Mouse (Mus musculus): ENCODE measurements around the gene Treh.

Gene Treh

DNA sequence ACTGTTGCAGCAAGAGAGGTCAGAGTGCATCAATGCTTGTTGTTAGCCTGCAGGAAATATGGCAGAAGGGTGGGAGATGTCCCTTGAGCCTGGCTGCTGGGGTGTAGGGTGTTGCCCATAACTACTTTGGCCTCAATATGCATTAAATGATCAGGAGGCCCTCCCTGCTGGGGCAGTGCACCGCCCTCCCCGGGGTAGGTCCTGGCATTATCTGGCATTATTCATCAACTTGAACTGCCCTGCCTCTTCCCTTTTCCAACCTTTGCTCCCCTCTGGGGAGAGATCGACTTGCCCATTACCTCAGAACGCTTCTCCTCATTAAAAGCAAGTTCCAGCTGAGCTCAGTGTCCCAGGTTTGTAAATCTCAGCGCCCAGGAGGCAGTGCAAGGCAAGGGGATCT is 6.5 kb downstream of the Treh start:
- DNase-seq = peak; percentile 40

DNA sequence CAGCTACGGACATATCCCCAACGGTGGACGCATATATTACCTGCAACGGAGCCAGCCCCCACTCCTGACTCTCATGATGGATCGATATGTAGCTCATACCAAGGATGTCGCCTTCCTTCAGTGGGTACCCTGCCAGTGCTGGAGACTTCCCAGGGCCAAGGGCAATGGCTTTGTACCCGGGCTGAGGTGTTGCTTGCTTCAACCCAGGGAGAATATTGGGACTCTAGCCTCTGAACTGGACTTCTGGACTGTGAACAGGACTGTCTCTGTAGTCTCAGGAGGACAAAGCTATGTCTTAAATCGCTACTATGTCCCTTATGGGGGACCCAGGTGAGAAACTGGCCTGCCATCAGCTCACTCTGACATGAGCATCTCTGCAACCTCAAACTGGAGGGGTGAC is 10.0 kb downstream of the Treh start:
- DNase-seq = no peak

DNA sequence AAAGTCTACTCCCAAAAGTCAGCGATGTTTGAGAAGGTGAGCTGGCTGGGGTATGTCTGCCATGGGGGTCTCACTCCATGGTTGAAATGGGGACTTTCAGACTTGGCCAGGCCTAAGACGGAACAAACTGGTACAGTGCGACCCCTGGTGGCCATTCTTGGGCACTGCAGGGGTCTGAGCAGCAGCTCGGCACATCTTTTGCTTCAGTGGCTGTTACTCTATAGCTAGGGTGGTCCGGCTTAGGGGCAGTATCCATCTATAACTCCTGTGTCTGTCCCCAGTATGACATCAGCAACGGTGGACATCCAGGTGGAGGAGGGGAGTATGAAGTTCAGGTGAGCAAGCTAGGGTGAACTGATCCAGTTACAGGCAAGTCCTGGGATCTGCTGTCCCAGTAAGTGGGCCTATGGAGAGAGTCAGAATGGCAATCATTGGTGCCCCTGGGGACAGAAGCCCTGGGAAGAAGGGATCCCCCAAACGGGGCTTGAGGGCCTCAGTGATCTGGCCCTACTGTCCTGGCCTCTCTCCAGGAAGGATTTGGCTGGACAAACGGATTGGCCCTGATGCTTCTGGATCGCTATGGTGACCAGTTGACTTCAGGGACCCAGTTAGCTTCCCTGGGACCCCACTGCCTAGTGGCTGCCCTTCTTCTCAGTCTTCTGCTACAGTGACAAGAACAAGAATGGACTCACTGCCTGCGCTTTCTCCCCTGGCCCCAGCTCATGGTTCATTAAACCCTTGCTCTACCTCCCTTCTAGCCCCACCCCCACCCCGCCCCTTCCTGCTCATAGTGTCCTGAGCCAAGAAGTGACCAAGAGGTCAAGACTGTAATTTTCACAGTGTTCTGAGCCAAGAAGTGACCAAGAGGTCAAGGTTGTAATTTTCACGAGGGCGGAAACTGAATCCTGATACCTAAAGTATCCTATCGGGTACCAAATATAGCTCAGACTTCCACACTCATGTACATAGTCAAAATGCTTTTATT is 12.6 kb downstream of the Treh start:
- peak; percentile 83 for DNase-seq

DNA sequence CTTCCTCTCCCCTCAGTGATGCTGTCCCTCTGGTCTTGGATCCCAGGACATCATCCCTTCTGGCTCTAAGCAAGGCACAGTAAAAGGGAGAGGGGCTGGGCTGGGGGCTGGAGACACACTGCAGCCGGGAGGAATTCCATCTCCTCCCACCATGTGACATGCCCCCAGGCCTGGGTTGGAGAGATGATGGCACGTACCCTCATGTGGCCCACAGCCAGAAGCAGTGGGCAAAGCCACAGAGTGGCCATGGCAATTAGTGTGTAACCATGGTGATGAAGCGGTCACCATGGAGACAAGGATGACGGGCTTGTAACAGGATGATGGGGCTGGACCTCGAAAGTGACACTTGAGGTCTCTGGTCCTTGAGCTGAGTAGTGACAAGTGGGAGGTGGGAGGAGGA is 13.6 kb downstream of the Treh start:
- DNase-seq = no peak

DNA sequence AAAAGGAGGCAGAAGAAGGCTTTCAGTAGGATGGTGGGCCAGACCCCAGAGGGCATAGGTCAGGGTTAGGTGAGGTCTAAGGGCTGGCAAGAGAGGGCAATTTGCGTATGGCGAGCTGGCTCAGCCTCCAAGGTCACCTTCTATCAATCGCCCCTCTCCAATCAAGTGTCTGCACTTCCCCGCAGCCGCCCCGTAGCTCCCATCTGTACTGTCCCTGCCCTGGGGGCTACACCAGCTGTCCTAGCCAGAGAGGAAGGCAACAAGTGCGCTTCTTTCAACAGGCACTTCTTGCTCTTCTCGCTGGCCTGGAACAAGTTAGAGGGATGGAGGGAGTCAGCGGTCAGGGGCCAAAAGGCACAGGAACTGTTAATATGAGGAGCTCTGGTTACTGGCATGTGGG is 15.0 kb downstream of the Treh start:
- no peak for DNase-seq

DNA sequence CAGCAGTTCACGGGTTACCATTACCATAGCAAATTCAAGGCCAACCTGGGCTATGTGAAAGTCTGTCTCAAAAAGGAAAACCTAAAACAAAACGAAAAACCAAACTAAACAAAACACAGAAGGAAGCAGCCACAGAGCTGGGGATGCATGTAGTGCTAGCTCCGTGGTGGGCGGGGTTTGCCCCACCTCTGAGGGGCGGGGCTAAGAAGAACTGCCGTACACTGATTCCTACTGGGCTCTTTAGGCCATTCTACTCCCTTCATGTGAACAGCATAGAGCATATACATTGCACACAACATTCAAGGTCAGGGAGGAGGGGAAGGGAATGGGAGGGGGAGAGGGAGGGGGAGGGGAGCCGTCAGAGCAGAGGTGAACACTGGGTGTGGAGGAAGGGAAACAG is 17.6 kb downstream of the Treh start:
- no peak for DNase-seq

DNA sequence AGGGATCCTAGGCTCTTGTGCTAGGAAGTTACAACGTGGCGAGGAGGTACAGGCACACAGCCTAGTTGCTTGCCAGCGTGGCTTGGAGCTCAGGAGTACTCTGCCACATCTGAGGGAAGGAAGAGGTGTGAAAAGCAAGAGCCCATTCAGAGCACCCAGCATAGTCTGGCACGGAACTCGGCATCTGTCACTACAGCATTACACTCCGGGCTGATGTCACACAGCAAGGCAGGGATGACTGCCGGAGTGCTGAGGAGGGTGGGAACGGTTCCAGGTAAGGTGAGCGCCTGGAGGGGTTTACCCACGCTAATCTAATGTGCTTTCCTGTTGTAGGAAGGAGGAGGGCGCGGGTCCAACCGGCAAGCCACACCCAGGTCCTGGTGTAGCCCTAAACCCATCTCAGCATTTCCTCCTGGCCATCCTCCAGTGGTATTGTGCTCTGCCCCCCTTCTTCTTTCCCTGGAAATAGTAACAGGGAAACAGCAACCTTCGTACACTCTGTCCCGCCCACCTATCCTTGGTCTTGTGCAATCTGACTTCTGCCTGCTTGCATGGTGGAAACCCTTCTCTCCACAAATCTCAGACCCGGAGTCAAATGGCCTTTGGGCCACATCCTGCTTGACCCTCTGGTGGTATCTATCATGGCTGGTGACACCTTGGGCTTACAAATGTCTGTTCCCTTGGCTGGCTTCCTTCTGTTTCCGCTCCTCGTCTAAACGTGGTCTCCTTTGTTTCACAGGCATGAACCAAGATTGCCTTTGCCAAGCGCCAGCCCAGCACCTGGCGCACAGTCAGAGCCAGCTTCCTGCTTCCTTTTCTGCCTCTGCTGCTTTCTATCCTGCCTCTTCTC is 18.9 kb downstream of the Treh start:
- DNase-seq = peak; percentile 85

DNA sequence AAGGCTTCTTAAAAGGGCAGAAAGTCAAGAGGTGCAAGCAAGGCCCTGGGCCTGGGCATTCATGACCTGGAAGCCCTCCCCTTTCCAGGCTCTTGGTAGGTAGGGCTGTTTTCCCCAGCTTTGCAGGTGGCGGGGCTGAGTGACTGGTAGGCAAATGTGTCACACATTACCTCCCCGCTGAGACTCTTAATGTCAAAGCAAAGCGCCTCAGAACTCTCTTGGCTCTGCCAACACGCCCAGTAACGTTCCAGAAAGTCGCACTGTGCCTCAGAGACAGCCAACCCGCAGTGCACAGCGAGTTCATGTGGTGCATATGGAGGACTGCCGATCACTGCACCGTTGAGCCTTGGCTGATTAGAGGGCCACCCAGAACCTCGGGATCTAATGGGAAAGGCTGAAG is 20.0 kb downstream of the Treh start:
- no peak for DNase-seq

DNA sequence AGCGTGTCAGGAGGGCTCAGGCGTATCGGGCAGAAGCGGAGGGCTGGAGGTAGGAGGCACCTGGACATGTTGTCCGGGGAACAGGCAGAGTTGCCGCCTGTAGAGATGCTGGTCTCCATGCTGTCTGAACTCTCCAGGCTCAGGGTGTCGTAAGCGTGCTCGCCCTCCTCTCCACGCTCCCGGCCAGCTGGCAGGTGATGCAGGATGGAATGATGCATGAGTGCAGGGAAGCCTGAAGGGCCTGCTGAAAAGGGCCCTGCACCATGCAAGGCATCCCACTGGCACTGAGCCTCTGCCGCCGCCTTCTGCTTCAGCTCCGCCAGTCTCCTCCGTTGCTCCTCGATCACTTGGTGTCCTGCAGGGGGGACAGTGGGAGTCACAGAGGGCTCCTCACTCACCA is 24.8 kb downstream of the Treh start:
- DNase-seq = no peak

DNA sequence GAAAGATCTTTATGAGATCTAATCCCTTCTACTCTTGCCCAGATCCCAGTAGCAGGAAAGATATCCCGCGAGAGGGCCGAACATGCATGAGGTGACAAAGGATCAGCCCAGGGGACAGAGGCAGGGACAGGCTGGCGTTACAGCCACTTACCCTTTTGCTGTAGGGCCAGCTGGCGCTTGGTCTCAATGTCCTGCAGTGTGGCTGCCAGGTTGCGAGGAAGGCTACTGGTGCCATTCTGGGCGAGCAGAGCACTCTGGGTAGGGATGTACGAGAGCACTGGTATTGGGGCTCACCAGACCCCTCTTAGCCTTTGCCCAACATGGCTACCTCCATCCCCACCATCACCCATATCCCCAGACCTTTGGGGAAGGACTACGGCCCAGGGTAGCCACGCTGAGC is 26.2 kb downstream of the Treh start:
- DNase-seq = no peak

DNA sequence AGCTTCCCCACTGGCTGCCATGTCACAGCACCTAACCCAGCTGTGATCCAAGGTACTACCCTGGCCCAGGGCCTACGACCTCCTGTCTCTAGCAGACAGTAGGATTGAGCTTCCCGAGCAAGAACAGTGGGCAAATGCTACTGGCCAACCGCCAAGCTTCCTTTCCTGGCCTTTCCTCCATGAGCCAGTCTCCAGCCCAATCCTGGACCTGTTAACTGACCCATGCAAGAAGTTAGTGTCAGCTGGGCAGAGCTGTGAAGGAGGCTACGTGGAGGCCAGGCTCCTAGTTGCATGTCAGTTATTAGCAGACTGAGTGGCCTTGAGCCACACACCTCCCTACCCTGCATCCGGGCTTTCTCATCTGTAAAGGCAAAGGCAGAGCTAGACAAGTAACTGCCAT is 26.7 kb downstream of the Treh start:
- no peak for DNase-seq

DNA sequence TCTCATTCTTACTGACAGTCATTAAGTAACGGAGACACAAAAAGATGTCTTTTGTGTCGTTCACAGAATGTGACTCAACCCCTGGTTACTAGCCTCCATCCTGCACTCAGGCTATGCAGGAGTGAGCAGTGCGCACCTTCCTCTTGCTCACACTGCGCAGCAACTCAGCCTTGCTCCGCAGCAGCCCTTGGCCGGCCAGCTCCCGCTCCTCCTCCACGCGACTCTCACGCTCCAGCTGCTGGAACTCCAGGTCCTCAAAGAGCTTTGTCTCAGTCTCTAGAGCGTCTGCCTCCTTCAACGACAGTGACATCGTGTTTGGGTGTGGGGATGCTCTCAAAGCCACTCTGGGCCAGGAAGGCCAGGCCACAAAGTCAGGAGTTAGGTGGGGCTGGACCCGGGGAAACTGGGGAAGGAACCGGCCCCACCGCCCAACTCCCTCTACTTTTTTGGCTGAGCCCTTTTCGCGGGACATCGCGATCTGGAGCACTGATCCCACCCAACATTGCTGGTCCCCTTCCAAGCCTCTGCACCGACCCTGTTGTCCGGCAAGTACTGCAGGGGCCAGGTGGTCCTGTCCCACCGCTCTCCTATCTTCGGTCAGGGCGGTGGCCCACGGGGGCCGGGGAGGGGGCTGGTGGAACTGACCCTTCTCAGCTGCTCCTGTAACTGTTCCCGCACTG is 34.9 kb downstream of the Treh start:
- no peak for DNase-seq

DNA sequence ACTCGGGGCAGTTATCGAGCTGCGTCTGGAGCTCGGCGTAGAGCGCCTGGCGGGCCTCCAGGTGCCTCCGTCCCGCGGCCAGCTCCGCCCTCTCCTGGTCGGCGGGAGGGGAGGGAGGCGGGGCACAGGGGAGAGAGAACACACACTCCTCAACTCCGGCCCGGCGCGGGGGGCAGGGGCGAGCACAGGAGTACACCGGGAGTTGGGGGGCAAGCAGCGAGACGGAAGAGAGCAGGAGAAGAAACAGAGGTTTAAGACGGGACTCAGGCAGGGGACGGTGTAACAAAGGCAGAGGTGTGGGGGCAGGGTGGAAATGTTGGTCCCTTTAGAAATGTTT is 35.4 kb downstream of the Treh start:
- DNase-seq = peak; percentile 90

DNA sequence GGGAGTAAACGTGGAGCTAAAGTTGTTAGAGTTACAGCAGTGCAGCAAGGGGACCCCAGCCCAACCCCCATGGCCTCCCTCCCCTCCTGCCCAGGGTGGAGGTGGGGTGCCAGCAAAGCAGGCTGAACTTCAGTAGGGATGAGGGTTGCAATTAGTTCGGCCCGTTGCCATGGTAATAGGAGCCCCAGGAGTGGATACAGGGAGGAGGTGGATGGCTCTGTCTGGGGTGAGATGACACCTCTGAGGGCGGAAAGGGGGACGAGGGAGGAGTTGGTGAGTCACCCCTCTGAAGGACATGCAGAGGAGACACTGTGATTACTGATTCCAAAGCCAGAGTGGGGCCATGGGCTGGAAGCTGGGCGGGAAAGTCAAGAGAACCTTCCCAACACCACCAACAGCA is 35.9 kb downstream of the Treh start:
- DNase-seq = no peak

DNA sequence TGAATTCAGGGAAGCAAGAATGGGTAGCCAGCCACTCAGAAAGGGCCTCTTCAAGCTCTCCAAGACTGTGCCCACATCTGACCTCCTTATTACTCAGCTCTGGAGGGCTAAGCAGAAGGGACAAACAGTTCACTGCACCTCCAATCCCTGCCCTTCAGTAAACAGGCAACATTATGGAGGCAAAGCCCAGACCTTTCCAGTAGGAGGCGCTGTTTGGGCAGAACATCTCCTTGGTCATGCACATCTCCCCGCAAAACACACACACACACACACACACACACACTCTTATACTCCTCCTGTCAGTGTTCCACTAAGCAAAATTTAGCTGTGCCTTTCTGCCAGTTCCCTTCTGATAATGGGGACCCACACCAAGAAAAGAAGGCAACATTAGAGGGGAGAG is 36.6 kb downstream of the Treh start:
- no peak for DNase-seq

DNA sequence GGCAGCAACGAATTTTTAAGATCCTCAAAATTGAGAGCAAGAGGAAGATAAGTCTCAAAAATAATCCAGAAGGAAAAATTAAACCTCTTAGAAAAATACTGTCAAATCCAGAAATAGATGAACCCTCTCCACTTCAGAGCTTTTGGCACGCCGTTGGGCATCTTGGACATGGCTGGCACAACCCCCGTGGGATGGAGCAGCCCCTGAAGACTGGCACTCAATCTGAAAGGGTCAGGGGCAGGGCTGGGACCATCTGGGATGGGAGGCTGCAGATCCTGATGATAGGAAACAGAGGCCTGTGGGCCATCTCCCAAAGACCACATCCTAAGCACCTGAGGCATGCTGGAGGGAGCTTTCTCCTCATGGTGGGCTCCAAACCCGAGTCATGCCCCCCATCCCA is 37.2 kb downstream of the Treh start:
- DNase-seq = no peak

DNA sequence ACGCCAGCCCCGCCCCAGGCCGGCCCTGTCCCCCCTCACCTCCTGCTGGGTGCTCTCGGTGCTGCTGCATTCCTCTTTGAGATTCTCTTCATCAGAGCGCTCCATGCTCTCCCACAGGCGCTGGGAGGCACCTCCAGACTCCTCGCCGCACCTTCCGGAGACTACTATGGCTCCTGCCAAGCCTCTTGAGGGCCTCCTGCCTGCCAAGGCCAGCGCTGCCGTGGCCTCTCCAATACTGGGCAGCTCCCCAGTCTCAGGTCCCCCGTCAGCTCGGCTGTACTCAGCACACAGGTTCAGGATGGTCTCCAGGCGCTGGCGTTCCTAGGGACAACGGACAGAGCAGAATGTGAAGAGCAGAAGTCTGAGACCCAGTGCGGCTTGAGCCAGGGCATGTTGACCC is 38.6 kb downstream of the Treh start:
- no peak for DNase-seq

DNA sequence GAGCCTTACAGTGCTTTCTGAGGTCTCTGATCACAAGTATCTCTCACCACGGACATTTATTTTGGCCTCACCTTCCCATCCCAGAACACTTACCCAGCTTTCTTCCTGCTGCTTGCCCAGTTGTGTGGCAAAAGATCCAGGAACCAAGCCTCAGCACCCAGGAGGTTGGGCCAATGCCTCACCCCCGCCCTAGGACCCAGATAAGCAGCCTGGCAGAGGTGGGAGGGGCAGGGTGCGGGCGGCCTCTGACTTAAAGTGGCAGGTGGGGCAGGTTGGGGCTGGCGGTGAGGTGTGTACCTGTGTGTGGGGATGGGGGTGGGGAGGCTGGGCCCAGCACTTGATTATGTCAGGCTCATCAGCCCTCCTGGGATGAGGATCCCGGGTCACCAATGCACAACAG is 40.0 kb downstream of the Treh start:
- no peak for DNase-seq

DNA sequence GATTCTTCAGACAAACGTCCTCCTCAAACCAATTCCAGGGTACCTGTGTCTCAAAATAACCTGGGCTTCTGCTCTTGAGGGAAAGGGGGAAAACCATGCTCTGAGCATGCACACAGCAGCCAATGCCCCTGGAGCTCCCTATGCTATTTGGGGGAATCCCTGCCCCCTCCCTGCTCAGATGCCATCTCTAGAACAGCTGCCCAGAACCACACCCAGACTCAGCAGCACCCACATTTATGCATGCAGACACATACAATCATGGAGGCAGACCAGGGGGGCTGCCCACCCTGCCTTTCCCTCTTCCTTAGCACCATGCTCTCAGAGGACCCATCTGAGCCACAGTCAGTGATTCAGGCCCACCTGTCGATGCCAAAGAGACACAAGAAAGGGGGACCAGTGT is 40.5 kb downstream of the Treh start:
- DNase-seq = no peak

DNA sequence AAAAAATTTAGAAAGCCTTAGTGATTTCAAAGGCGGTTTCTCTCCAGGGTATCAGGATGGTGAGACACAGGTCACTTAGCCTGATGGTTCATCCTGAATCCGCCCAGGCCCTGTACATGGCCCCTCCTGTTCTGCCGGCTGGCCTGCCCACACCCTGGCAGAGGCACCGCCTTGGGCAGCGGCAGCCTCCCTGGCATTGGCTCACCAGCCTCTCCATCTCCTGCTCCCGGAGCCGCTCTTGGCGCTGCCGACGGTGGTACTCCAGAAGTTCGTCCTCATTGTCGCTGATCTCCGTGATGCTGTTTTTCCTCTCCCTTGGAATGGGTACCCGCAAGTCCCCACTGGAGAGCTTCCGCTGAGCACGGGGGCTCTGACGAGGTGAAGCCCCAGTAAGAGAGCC is 42.1 kb downstream of the Treh start:
- DNase-seq = no peak

DNA sequence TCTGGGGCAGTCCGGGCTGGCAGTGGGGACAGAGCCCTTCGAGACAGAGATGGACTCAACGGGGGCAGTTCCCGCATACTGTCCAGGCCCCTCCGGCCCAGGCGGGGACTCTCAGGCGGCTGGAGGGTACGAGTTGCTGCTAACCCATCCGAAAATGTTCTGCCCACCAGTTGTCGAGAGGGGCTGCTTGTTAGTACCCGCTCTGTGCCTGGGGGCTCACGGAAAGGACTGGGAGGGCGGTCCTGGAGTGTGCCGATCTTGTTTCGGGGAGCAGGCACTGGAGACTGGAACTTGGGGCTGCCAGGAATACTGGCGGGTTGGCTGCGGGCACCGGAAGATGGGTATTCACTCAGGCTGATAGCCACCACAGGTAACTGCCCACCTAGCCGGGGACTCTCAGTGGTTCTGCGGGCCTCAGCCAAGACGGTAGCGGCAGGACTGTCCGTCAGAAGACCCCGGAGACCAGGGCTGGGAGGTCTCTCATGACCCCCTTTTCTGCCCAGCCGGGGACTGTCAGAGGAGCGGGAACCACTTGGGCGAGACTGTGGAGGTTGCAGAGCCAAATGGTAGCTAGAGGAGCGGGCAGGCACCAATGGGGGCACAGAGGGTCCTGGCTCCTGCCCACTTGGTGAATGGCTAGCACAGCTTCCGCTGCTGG is 42.8 kb downstream of the Treh start:
- DNase-seq = no peak

DNA sequence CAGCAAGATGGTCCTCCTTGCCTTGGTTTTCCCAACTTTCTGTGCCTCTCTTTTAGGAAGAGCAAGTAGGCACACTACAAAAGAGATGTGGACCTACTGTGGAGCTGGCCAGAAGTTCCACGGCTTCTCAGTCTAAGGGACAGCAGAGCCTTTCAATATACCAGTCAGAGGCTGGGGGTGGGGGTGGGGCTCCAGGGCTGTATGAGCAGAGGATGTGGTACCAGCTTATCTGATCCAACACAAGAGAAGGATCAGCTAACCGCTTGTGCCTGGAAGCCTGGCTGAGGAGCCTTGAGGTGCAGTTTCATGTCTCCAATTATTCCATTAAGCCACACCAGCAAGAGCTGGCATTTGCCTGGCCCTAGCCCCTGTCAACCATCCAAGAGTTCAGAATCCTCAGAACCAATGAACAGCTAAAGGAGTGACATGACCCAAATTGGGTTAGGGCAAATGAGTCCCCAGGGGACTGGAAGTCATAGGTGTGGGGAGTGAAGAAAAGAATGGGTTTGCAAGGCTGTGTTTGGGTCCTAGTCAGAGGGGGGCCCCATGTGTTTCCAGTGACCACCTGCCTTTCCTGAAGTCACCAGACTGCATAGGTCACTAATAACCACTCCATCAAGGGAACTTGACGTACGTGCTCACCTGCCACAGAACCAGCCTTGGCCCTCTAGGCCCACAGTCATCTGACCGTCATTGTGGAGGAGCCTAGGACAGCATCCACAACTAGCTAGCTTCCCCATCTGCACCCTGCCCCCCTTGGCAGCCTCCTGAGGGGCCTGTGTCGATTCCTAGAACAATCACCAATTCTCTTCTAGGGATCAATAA is 44.2 kb downstream of the Treh start:
- no peak for DNase-seq
